Mouse (Mus musculus): ENCODE results near the gene Kirrel3. TPM values are rescaled to one million over a fixed set of nuclear protein-coding genes. Genes with fewer than 3 reads are reported as not detected.

Kirrel3 gene
- polyA plus RNA-seq, 1 experiment from 2014 or later, result 0.72 TPM

DNA sequence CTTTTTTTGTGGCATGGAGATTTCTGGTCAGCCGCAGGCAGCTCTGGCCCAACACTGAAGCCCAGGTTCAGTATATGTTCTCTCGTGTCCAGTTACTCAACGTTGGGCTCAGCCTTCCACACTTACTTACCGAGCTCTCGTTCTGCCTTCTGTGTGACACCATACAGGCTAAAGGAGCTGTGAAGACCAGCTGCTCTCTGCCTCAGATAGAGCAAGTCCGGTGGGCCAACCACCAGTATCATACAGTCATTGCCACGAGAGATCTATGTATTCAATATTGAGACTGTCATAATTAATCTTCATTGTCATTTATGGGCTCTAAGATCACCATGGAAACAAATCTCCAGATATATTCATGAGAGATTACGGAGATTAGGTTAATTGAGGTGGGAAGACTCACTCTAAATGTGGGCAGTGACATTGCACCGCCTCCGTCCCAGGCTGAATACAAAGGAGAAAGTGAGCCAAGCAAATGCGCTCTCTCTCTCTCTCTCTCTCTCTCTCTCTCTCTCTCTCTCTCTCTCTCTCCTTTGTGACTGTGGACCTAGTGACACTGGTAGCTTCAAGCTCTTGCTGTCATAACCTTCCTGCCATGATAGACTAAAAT is 339.8 kb downstream of the Kirrel3 start:
- Histone ChIP-seq H3K36me3 (ENCODE audit: insufficient read depth, low read length) (no peaks in the 10 kb centered on the region), H3K4me2 (replicated peaks; ENCODE audit: low read depth, low read length) (no peak overlapping the region), H3K9ac (replicated peaks; ENCODE audit: low read depth) (no peak overlapping the region), H3K27me3 (replicated peaks; ENCODE audit: insufficient read depth, low read length) (no peaks in the 10 kb centered on the region), H3K9me3 (ENCODE audit: low read length) (no peaks in the 10 kb centered on the region), H3K4me3 (ENCODE audit: low read depth, low read length) (no peak overlapping the region), H3K4me1 (ENCODE audit: insufficient read depth, low read depth, low read length) (no peaks in the 10 kb centered on the region), H3K27ac (ENCODE audit: low read length) (no peak overlapping the region)
- TF ChIP-seq CTCF (IDR thresholded peaks at IDR 0.05) (no peak), EP300 (IDR thresholded peaks at IDR 0.05) (no peak)
- ATAC-seq (no peak), DNase-seq (ENCODE audit: low spot score) (no peak)
- WGBS, result 70% methylated on average over 11 of the region's 11 CpGs

DNA sequence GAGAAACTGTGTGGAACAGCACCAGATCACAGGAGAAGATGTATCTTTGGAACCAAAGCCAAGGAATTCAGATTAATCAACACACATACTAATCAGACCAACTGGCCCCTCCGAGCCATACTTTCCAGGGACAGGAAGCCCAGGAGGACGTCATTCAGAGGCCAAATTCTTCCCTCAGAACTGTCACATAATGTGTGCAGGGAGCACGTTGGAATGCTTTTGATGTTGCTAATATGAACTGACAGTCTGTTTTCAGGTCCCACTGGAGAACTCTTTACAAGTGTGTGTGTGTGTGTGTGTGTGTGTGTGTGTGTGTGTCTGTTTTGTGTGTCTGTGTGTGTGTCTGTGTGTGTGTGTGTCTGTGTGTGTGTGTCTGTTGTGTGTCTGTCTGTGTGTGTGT is 345.0 kb downstream of the Kirrel3 start:
- no peaks in the 10 kb centered on the region for H3K9me3 ChIP-seq (ENCODE audit: low read length)
- TF ChIP-seq CTCF (IDR thresholded peaks at IDR 0.05), result no peak
- TF ChIP-seq EP300 (IDR thresholded peaks at IDR 0.05), result no peak
- 18% methylated on average over 3 of the region's 3 CpGs for WGBS
- H3K4me3 ChIP-seq (ENCODE audit: low read depth, low read length), result no peak overlapping the region
- no peaks in the 10 kb centered on the region for H3K27me3 ChIP-seq (replicated peaks; ENCODE audit: insufficient read depth, low read length)
- no peak overlapping the region for H3K4me2 ChIP-seq (replicated peaks; ENCODE audit: low read depth, low read length)
- DNase-seq (ENCODE audit: low spot score) (no peak), ATAC-seq (no peak)
- no peak overlapping the region for H3K27ac ChIP-seq (ENCODE audit: low read length)
- no peaks in the 10 kb centered on the region for H3K4me1 ChIP-seq (ENCODE audit: insufficient read depth, low read depth, low read length)
- no peak overlapping the region for H3K9ac ChIP-seq (replicated peaks; ENCODE audit: low read depth)
- no peaks in the 10 kb centered on the region for H3K36me3 ChIP-seq (ENCODE audit: insufficient read depth, low read length)

DNA sequence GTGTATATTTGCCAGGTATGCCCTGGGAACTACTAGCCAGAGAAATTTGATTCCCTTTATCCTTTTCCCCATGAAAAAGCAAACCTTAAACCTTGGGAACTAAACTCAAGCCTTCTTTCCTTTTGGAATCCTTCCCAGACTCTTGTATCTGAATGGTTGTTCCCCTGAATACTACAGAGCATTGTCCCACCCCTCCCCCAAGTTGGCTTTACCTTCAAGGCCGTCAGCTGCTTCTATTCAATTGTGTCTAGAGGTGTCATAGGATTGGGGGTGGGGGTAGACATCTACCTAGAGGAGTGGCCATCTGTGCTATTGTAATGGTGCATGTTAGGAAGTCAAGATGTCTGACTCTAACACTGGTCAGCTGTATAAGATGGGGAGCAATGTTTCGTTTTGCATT is 351.1 kb downstream of the Kirrel3 start:
- ATAC-seq, result no peak
- no peak for TF ChIP-seq EP300 (IDR thresholded peaks at IDR 0.05)
- TF ChIP-seq CTCF (IDR thresholded peaks at IDR 0.05), result no peak
- Histone ChIP-seq H3K36me3 (ENCODE audit: insufficient read depth, low read length) (no peaks in the 10 kb centered on the region), H3K27ac (ENCODE audit: low read length) (no peak overlapping the region), H3K4me3 (ENCODE audit: low read depth, low read length) (no peak overlapping the region), H3K27me3 (replicated peaks; ENCODE audit: insufficient read depth, low read length) (no peaks in the 10 kb centered on the region), H3K4me1 (ENCODE audit: insufficient read depth, low read depth, low read length) (no peaks in the 10 kb centered on the region), H3K4me2 (replicated peaks; ENCODE audit: low read depth, low read length) (no peak overlapping the region), H3K9me3 (ENCODE audit: low read length) (no peaks in the 10 kb centered on the region), H3K9ac (replicated peaks; ENCODE audit: low read depth) (no peak overlapping the region)
- no peak for DNase-seq (ENCODE audit: low spot score)
- 55% methylated on average over 2 of the region's 2 CpGs for WGBS

DNA sequence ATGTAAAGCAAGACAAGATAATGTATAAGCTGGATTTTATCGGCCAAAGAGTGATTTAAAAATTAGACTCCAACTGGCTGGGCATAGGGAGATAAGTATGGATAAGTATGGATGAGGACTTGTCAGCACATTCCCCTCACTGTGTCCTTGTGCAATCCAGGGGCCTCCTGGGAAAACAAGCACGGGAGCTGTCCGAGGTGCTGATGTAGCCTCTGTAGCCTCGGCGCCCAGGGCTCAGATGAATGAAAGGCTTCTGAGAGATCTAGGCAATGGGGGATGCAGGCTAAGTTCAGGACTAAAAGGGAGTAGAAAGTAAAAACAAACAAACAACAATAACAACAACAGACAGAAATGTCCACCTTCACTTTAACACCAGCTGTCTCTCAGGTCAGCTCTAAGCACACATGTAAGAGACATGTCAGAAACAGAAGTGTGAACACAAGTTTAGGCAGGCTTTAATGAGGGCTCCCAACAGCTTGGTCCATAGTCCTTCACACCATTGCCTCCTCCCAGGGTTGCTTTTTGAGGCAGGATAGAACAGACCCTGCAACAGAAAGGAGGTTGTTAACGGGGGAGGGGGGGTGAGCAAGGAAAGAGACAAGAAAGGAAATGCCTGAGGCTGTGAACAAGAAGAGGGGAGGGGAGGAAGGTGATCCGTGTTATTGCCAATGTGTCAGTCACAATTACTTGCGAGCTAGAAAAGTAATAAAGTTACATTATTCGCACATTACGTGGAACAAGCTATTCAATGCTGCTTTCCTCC is 352.2 kb downstream of the Kirrel3 start:
- Histone ChIP-seq H3K27me3 (replicated peaks; ENCODE audit: insufficient read depth, low read length) (no peaks in the 10 kb centered on the region), H3K27ac (ENCODE audit: low read length) (no peak overlapping the region), H3K4me3 (ENCODE audit: low read depth, low read length) (no peak overlapping the region), H3K36me3 (ENCODE audit: insufficient read depth, low read length) (no peaks in the 10 kb centered on the region), H3K9ac (replicated peaks; ENCODE audit: low read depth) (no peak overlapping the region), H3K9me3 (ENCODE audit: low read length) (no peaks in the 10 kb centered on the region), H3K4me2 (replicated peaks; ENCODE audit: low read depth, low read length) (no peak overlapping the region), H3K4me1 (ENCODE audit: insufficient read depth, low read depth, low read length) (no peaks in the 10 kb centered on the region)
- WGBS, result 43% methylated on average over 10 of the region's 10 CpGs
- DNase-seq (ENCODE audit: low spot score) (peak; percentile 52), ATAC-seq (no peak)
- TF ChIP-seq CTCF (IDR thresholded peaks at IDR 0.05) (no peak), EP300 (IDR thresholded peaks at IDR 0.05) (no peak)

DNA sequence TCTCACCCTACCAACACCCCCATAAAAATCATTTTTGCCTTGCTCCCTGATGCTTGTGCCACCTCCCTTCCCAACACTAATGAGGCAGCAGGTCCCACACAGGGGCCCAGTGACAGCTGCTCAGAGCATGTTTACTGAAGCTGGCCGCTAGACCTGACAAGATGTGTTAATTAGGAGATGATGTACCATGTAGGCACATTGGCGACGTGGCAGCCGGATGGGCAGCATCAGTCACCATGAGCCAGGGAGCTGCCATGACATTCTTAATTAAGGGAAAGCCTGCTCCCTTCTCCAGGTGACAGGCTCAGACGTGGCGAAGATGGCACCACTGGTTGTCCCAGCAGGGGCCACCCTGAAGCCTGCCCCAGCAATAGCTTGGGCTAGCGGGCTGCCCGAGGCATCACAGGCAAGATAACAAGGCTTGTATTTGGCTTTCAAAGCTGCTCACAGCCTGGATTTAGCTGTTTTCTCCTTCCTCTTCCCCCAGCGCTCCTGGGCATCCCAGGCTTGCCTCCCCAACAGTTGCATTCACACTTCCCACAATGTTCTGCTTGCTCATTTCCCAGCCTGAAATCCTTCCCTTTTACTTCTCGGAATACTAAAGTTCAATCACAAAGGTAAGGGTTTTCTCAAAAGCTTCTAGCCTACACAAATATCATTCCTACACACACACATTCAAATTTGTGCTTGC is 357.7 kb downstream of the Kirrel3 start:
- Histone ChIP-seq H3K36me3 (ENCODE audit: insufficient read depth, low read length) (no peaks in the 10 kb centered on the region), H3K27ac (ENCODE audit: low read length) (no peak overlapping the region), H3K4me2 (replicated peaks; ENCODE audit: low read depth, low read length) (no peak overlapping the region), H3K9ac (replicated peaks; ENCODE audit: low read depth) (no peak overlapping the region), H3K4me1 (ENCODE audit: insufficient read depth, low read depth, low read length) (no peaks in the 10 kb centered on the region), H3K4me3 (ENCODE audit: low read depth, low read length) (no peak overlapping the region), H3K27me3 (replicated peaks; ENCODE audit: insufficient read depth, low read length) (no peaks in the 10 kb centered on the region), H3K9me3 (ENCODE audit: low read length) (no peaks in the 10 kb centered on the region)
- WGBS, result 68% methylated on average over 10 of the region's 10 CpGs
- no peak for DNase-seq (ENCODE audit: low spot score)
- TF ChIP-seq EP300 (IDR thresholded peaks at IDR 0.05) (no peak), CTCF (IDR thresholded peaks at IDR 0.05) (no peak)
- no peak for ATAC-seq

DNA sequence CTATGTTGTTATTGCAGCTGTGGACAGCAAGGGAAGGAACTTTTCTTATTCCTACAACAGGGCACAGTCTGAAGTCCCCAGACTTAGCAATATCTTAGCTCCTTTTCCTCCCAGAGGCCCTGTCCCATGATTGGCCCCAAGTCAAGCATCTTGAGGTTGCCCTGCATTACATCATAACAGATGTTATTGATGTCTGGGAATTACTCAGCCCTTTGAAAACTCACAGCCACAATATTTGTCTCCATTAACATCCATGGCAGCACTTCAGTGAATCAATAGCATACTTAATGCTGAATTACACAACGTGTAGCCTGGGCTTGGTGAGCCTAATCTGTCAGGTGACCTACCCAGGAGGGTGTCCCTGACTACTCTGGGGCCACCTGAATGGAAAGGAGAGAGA is 360.7 kb downstream of the Kirrel3 start:
- no peaks in the 10 kb centered on the region for H3K9me3 ChIP-seq (ENCODE audit: low read length)
- H3K4me1 ChIP-seq (ENCODE audit: insufficient read depth, low read depth, low read length), result no peaks in the 10 kb centered on the region
- no peak overlapping the region for H3K27ac ChIP-seq (ENCODE audit: low read length)
- DNase-seq (ENCODE audit: low spot score), result no peak
- H3K36me3 ChIP-seq (ENCODE audit: insufficient read depth, low read length), result no peaks in the 10 kb centered on the region
- H3K9ac ChIP-seq (replicated peaks; ENCODE audit: low read depth), result no peak overlapping the region
- no peak for TF ChIP-seq CTCF (IDR thresholded peaks at IDR 0.05)
- no peak for TF ChIP-seq EP300 (IDR thresholded peaks at IDR 0.05)
- H3K27me3 ChIP-seq (replicated peaks; ENCODE audit: insufficient read depth, low read length), result no peaks in the 10 kb centered on the region
- no peak overlapping the region for H3K4me3 ChIP-seq (ENCODE audit: low read depth, low read length)
- 37% methylated on average over 1 of the region's 1 CpGs for WGBS
- H3K4me2 ChIP-seq (replicated peaks; ENCODE audit: low read depth, low read length), result no peak overlapping the region
- no peak for ATAC-seq

Data from lung, postnatal 0 days (tissue).